Mouse (Mus musculus) thymus, adult 2 months (tissue): Measurements from ENCODE around the gene Tcf25.

ENCODE experiments used
- CTCF ChIP-seq: fragments of 200-500 bp; IDR thresholded peaks from 2 replicates; pipeline ENCODE4 v1.5.1; 2012; ENCODE audit warnings: mild to moderate bottlenecking, control low read depth, low read length, moderate library complexity, borderline replicate concordance; ENCODE audit not compliant: control insufficient read depth, poor library complexity, insufficient read depth; ENCODE audit errors: extremely low read depth
- POLR2A ChIP-seq: fragments of 200-500 bp; IDR thresholded peaks from 2 replicates; pipeline ENCODE4 v1.6.1; 2012; ENCODE audit warnings: mild to moderate bottlenecking, low read length, control low read depth, moderate library complexity; ENCODE audit not compliant: control insufficient read depth, poor library complexity, insufficient read depth; ENCODE audit errors: extremely low read depth

- TF ChIP-seq CTCF (no peak), POLR2A (no peak)
Measured at GRCm38 (mm10) chr8:123347293-123347692, 26.3 kb upstream of the Tcf25 start.
